Mouse (Mus musculus): Measurements from ENCODE around the gene Endod1.

Gene Endod1

GRCm38 (mm10) chr9:14381353-14382055, at the start of gene Endod1:
Endod1 (minus strand) TSS chr9:14381507.
- DNase-seq (ENCODE audit: low spot score in 2 of 2) = no peak

- DNase-seq (ENCODE audit: low spot score in 2 of 2) = no peak
Measured at GRCm38 (mm10) chr9:14409153-14409552, 27.8 kb upstream of the Endod1 start.

- no peak for DNase-seq (ENCODE audit: low spot score in 2 of 2)
Measured at GRCm38 (mm10) chr9:14408044-14408443, 26.7 kb upstream of the Endod1 start.

GRCm38 (mm10) chr9:14406056-14406455, 24.7 kb upstream of the Endod1 start:
- no peak for DNase-seq (ENCODE audit: low spot score in 2 of 2)

- DNase-seq (ENCODE audit: low spot score in 2 of 2) = no peak
Measured at GRCm38 (mm10) chr9:14402099-14402498, 20.8 kb upstream of the Endod1 start.

- no peak for DNase-seq (ENCODE audit: low spot score in 2 of 2)
Measured at GRCm38 (mm10) chr9:14400392-14400791, 19.1 kb upstream of the Endod1 start.

GRCm38 (mm10) chr9:14398946-14399345, 17.6 kb upstream of the Endod1 start:
- DNase-seq (ENCODE audit: low spot score in 2 of 2) = no peak

- DNase-seq (ENCODE audit: low spot score in 2 of 2) = no peak
Measured at GRCm38 (mm10) chr9:14398084-14398483, 16.8 kb upstream of the Endod1 start.

- no peak for DNase-seq (ENCODE audit: low spot score in 2 of 2)
Measured at GRCm38 (mm10) chr9:14397449-14397819, 16.1 kb upstream of the Endod1 start.

- no peak for DNase-seq (ENCODE audit: low spot score in 2 of 2)
Measured at GRCm38 (mm10) chr9:14396819-14397448, 15.6 kb upstream of the Endod1 start.

GRCm38 (mm10) chr9:14396096-14396495, 14.8 kb upstream of the Endod1 start:
- DNase-seq (ENCODE audit: low spot score in 2 of 2) = no peak

GRCm38 (mm10) chr9:14394956-14395561, 13.8 kb upstream of the Endod1 start:
- DNase-seq (ENCODE audit: low spot score in 2 of 2) = no peak

- no peak for DNase-seq (ENCODE audit: low spot score in 2 of 2)
Measured at GRCm38 (mm10) chr9:14391841-14392318, 10.6 kb upstream of the Endod1 start.

- no peak for DNase-seq (ENCODE audit: low spot score in 2 of 2)
Measured at GRCm38 (mm10) chr9:14391286-14391685, 10.0 kb upstream of the Endod1 start.

GRCm38 (mm10) chr9:14390278-14390677, 9.0 kb upstream of the Endod1 start:
- DNase-seq (ENCODE audit: low spot score in 2 of 2) = no peak

GRCm38 (mm10) chr9:14389050-14389621, 7.8 kb upstream of the Endod1 start:
- no peak for DNase-seq (ENCODE audit: low spot score in 2 of 2)

GRCm38 (mm10) chr9:14388001-14388400, 6.7 kb upstream of the Endod1 start:
- DNase-seq (ENCODE audit: low spot score in 2 of 2) = no peak

GRCm38 (mm10) chr9:14386831-14387230, 5.5 kb upstream of the Endod1 start:
- DNase-seq (ENCODE audit: low spot score in 2 of 2) = no peak

- no peak for DNase-seq (ENCODE audit: low spot score in 2 of 2)
Measured at GRCm38 (mm10) chr9:14385665-14386064, 4.4 kb upstream of the Endod1 start.

- DNase-seq (ENCODE audit: low spot score in 2 of 2) = no peak
Measured at GRCm38 (mm10) chr9:14383186-14383920, 2.0 kb upstream of the Endod1 start.

- no peak for DNase-seq (ENCODE audit: low spot score in 2 of 2)
Measured at GRCm38 (mm10) chr9:14382256-14382791, 1.0 kb upstream of the Endod1 start.

Measured in frontal cortex, postnatal 10 days (tissue).